Mouse (Mus musculus): ENCODE measurements around the gene Hivep3.

GRCm38 (mm10) chr4:119833333-119833732 lies 99.7 kb downstream of the Hivep3 start:
- TF ChIP-seq CTCF (IDR thresholded peaks at IDR 0.05; ENCODE audit: insufficient read depth, low read length) (no peak), POLR2A (IDR thresholded peaks at IDR 0.05; ENCODE audit: borderline replicate concordance, extremely low read depth, low read depth, low read length) (no peak)

Data from lung, adult 2 months (tissue).